Mouse (Mus musculus) cerebellum, adult 18-20 months (tissue): ENCODE measurements at regions not wholly inside any gene's neighbourhood (a gene's known extent, or its start where the extent isn't known, plus 50 kb on each side); places are given as distances from the start of the nearest gene placed in this dataset.

ENCODE experiments used
- DNase-seq, 2 experiments: peaks; one replicate each; pipeline ENCODE4 v3.0.0; 2021

- no peak for DNase-seq
These were observed 75.8 kb downstream of the Rnd3 start for GRCm38 (mm10) chr2:51073040-51073594.

GRCm38 (mm10) chr2:51072346-51072885 lies 76.5 kb downstream of the Rnd3 start:
- DNase-seq = no peak

GRCm38 (mm10) chr2:51070902-51071301 lies 78.0 kb downstream of the Rnd3 start:
- no peak for DNase-seq

GRCm38 (mm10) chr2:51066423-51066831 lies 82.5 kb downstream of the Rnd3 start:
- peak in 1 of 2 experiments; percentile 2 for DNase-seq

GRCm38 (mm10) chr2:51065821-51066220 lies 83.1 kb downstream of the Rnd3 start:
- DNase-seq = no peak

- DNase-seq = no peak
These were observed 84.1 kb downstream of the Rnd3 start for GRCm38 (mm10) chr2:51064821-51065220.

DNA sequence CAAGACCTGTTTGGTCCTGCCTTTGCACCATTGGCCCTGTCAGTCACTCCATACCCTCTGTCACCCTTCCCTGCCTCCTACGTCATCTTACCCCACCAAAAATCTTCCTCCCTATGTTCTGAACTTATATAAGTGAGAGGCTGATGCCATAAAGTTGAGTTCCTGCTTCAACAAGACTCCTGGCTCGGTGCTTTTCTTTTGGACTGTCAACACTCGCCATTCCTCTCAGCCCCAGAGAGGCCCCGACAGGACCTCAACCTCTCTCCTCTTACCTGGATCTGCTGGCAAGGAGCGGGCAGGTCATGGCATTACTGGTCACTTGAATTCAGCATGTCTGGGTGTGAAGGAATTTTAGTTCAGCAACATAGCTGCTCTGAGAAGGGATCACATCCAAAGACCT lies 86.9 kb downstream of the Rnd3 start:
- DNase-seq = no peak

- no peak for DNase-seq
These were observed 90.8 kb downstream of the Rnd3 start for GRCm38 (mm10) chr2:51058158-51058557.

DNA sequence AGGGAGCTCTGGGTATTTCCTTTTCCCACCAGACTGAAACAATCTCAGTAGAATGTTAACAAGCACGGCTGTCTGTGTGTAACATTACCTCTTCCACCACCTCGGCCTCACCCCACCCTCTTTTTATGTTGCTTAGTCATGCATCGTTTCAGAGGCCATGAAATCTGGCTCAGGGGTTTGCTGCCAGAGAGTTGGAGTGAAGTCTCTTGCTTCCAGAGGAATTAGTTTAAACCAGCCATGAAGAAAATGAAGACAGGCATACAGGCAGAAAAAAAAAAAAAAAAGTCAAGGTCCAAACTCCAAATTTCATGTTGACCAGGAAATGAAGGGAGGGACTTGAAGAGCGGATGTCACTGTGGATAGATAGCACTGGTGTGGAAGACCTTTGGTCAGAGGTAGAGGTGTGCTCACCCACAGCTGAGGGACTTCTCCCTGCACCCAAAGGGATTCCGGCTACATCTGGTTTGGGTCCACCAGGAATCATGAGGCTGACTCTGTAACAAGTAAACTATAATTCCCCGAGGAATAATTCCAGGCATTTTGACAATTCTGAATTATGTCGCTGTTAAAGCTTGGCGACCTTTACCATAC lies 92.7 kb downstream of the Rnd3 start:
- DNase-seq = no peak

GRCm38 (mm10) chr2:51055339-51055738 lies 93.6 kb downstream of the Rnd3 start:
- no peak for DNase-seq

DNA sequence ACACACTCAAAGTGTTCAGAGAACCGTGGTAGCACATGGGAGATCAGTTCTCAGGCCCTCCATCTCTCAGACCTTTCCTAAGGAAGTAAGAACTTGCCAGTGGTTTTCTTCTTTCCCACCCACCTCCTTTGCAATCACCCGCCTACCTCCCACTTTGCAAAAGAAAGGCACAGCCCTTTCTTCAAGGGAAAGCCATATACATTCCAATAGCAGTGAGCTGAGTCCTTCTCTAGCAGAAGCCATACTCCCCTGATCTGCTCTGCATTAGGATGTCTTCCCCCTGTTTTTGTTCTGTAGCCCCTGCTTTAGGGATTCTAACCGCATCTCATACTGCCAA lies 99.1 kb downstream of the Rnd3 start:
- DNase-seq = no peak

- no peak for DNase-seq
These were observed 99.6 kb downstream of the Rnd3 start for GRCm38 (mm10) chr2:51049101-51049833.

DNA sequence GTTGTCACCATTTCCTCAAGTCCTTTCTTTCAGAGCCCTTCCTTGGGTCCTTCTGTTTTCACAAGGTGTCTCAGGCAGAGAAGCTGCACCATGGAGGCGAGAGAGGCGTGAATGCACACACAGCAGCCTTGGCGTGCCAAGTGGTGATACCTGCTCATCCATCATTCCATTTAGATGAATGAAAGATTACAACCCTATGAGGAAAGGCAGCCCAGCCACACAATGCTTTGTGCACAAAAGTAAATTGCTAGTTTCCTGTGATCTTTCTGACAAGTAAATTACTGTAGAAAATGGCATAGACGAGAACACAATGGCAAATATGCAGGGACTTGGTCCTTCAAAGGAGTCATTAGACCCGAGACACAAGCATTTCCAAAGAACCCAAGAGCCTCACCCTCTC lies 101.4 kb downstream of the Rnd3 start:
- DNase-seq = no peak

DNA sequence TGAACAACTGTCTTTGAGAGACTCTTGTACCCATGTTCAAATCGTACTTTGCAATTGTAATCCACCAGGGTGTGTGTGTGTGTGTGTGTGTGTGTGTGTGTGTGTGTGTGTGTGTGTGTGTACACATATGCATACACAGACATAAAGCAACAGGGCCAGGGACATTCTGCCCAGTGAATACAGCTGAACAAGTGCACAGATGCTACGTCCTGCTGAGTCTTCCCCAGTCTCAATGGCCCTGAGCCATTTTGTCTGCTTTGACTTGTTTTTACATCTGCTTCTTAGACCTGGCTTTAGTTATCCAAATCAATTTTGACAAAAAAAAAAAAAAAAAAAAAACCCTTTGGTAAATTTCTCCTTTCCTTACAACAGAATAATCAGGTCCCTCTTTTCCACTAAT lies 103.3 kb downstream of the Rnd3 start:
- no peak for DNase-seq

- DNase-seq = no peak
These were observed 107.8 kb downstream of the Rnd3 start for GRCm38 (mm10) chr2:51041101-51041500.

DNA sequence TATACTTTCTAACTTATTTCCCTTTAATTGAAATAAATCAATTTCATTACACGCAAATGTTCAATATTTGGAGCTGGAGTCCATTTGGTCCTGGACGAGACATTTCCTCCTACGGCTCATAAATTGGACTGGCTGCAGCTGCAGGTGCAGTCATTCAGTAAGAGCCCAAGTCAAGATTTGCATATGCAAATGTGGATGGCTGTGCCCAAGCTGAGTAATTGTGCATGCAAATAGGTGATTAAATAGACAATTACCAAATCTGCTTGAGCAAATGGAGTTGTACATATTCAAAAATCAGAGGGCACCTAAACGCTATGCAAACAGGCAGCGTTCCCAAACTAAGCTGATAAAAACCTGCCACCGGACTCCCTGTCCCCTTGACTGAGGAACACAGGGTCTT lies 110.2 kb downstream of the Rnd3 start:
- DNase-seq = no peak

DNA sequence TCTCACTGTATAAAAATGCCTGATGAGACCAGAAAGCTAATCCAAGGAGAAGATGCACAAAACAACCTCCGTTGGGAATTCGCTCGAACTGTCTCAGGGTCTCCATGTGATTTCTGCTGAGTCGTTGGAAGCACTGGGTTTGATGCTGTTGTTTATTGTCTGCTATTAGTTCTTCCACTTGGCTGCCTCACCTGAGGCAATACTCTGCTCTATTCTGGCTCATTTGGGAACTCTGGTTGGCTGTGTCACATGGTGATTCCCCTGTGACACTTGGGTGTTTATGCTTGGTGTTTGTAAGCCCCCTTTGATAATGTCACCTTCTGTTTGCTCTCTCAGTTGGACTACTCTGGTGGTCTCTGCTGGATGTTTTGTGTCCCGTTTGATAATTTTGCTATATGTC lies 111.9 kb downstream of the Rnd3 start:
- no peak for DNase-seq

DNA sequence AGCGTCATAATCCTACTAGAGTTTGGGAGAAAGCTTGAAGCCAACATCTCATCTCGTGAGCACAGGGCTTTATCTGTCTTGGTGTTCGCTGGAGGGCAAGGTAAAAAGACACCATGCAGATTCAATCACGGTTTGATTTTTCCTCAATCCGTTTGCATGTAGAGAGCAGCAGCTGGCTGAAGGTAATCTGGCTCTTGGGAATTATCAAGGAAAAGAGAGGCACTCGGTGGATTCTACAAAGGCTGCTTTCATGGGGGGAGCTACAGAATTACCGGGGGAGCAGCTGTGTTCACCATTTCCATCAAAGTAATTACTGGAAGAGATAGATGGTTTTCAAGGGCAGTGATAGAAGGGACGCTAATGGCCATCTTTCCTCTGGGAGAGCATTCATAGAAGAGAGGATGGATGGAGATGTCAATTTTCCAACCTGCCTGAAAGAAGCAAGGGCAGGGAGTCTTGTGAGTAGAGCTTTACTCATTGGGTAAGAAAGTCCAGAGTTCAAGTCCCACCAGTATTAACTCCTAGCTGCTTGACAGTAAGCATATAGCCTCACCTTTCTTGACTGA lies 112.6 kb downstream of the Rnd3 start:
- DNase-seq = no peak

- DNase-seq = no peak
These were observed 115.0 kb downstream of the Rnd3 start for GRCm38 (mm10) chr2:51033881-51034280.

GRCm38 (mm10) chr2:51022479-51022878 lies 126.4 kb downstream of the Rnd3 start:
- no peak for DNase-seq

GRCm38 (mm10) chr2:51016129-51016402 lies 132.8 kb downstream of the Rnd3 start:
- DNase-seq = no peak

DNA sequence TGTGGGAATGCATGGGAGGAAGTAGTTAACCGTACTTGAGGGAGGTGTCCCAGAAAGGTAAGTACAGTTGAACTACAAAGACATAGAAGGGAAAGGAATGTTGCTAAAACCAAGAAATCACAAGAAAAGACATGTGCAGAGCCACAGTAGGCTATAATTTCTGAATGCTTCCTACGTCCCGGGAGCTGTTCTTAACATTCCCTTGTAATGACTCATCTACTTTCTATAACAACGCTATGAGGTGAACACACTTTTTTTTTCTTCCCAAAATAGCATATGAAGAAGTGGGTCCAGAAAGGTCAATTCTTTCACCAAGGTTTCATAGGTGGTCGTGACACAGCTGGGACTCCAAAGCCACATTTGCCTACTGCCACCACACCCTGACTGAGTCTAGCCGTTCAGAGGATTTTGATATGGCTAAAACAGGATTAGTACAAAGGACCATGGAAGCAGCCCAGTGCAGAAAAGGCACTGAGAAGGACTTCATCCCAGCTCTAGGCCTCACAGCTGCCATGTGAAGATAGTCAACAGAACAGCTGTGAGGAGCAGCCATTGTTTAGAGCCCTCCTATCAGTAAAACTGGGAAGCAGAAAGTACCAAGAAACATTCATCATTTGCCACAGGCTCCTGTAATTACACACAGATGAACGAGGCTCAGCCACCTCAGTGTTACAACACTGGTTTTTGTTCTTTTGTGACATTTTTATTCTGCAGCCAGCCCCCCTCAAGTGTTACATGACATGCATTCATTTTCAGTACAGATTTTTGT lies 133.4 kb downstream of the Rnd3 start:
- no peak for DNase-seq

DNA sequence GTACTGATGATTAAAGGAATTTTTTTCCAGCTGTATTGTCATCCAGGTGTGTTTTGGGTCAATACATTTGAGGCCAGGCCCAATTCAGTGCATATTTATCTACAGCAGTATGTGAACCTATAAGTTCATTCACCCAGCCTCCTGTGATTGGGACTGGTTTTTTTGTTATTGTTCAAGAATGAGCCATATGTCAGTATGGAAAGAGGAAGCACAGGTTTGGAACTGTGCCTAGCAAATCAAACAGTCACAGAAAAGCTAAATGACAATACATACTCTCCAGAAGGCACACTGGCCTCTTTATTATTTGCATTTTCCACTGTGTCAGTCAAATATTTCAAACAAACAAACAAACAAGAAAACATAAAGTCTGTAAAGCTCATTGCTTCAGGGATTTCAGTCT lies 134.7 kb downstream of the Rnd3 start:
- DNase-seq = no peak

DNA sequence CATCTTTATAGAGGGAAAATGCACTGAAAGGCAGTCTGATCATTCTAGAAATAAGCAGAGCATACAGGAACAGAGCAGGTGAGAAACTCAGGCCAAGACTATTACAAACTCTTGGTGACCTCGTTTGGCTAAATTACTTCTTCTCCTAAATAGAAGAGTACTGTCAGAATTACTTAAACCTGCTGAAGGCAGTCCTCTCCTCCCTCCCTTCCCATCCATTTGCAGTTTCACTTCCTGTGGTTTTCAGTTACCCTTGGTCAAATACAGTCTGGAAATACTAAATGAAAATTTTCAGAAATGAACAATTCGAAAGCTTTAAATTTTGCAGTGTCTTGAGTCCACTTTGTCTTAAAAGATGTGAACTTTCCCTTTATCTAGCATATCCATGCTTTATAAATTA lies 135.8 kb downstream of the Rnd3 start:
- no peak for DNase-seq
